Comparison of ENCODE assay signal across 8 mouse cellular contexts in the genomic region with DNA sequence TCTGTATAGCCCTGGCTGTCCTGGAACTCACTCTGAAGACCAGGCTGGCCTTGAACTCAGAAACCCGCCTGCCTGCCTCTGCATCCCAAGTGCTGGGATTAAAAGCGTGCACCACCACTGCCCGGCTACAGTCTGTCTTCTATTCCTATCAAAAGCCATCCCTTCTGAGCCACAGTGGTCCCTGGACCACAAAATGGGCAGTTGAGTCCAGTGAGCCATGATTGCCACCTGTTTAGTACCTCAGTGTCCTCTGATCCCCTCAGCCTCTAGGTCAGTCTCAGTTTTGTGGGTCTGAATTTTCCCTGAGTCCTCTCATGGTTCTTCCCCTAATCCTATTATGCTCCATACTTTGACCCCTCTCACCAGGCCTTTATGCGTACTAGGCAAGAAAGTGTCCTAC. TPM values are rescaled to one million over a fixed set of nuclear protein-coding genes. Genes with fewer than 3 reads are reported as not detected.
DNase-seq lines count a peak whose midpoint lies in the region; ATAC-seq and TF ChIP-seq lines count a peak whose summit lies in the region.

No protein-coding gene starts in this region.

- H3K36me3 ChIP-seq in heart, adult 2 months (ENCODE audit: control insufficient read depth, insufficient read depth, low read length) = peaks cover 6% of the 10 kb centered on the region
- H3K36me3 ChIP-seq in ES-E14 (ENCODE audit: control insufficient read depth, insufficient read depth, low read length, poor library complexity, severe bottlenecking) = peaks cover 19% of the 10 kb centered on the region
- peaks cover 27% of the 10 kb centered on the region for H3K36me3 ChIP-seq in hindbrain, embryonic 10.5 days
- peaks cover 23% of the 10 kb centered on the region for H3K36me3 ChIP-seq in liver, postnatal 0 days (replicated peaks; ENCODE audit: insufficient read depth, low read length)

- H3K27ac ChIP-seq in heart, adult 2 months = peak overlapping the region; percentile 97; the same call in 1 of the 2 replicates
- H3K27ac ChIP-seq in ES-E14 (ENCODE audit: insufficient read depth, low read depth, low read length, poor library complexity, severe bottlenecking) = no peak overlapping the region
- H3K27ac ChIP-seq in hindbrain, embryonic 10.5 days = peak overlapping the region; percentile 99
- no peak overlapping the region for H3K27ac ChIP-seq in liver, postnatal 0 days (ENCODE audit: low read depth)

- H3K4me1 ChIP-seq in heart, adult 2 months (ENCODE audit: control insufficient read depth, insufficient read depth, low read length) = peaks cover 9% of the 10 kb centered on the region
- peaks cover 0 to 6% of the 10 kb centered on the region in 2 experiments; a peak in 2 of 4 replicates for H3K4me1 ChIP-seq in ES-E14 (ENCODE audit: control insufficient read depth in 2 of 2, insufficient read depth in 2 of 2, low read length in 2 of 2, poor library complexity in 1 of 2)
- peaks cover 27% of the 10 kb centered on the region for H3K4me1 ChIP-seq in hindbrain, embryonic 10.5 days (replicated peaks)
- peaks cover 22% of the 10 kb centered on the region for H3K4me1 ChIP-seq in liver, postnatal 0 days (ENCODE audit: insufficient read depth)

- no peaks in the 10 kb centered on the region for H3K27me3 ChIP-seq in heart, adult 2 months (ENCODE audit: control insufficient read depth, insufficient read depth, low read length)
- H3K27me3 ChIP-seq in hindbrain, embryonic 10.5 days (ENCODE audit: insufficient read depth, poor library complexity, severe bottlenecking) = no peaks in the 10 kb centered on the region
- H3K27me3 ChIP-seq in liver, postnatal 0 days (ENCODE audit: insufficient read depth, low read length) = no peaks in the 10 kb centered on the region

- TF ChIP-seq EP300 in heart, adult 2 months (IDR thresholded peaks at IDR 0.05; ENCODE audit: insufficient read depth, low read depth, low read length) = no peak
- no peak for TF ChIP-seq EP300 in liver, postnatal 0 days (IDR thresholded peaks at IDR 0.05; ENCODE audit: low read depth)

- intact Hi-C loops in heart, adult 2 months (cut with DNase I) = loop anchor here (5.0 kb wide), 1 partner anchor 135 kb away; no protein-coding TSS in a partner anchor
- intact Hi-C loops in heart, postnatal 10 days (cut with DNase I) = loop anchor here (2.0 kb wide), 1 partner anchor 135 kb away; no protein-coding TSS in a partner anchor

- TF ChIP-seq CTCF in heart, adult 2 months (IDR thresholded peaks at IDR 0.05) = no peak
- TF ChIP-seq CTCF in liver, postnatal 0 days (IDR thresholded peaks at IDR 0.05; ENCODE audit: low read depth) = no peak

- ATAC-seq in liver, postnatal 0 days = no peak

- no peak overlapping the region for H3K9ac ChIP-seq in heart, adult 2 months (ENCODE audit: low read depth, low read length)
- peak overlapping the region; percentile 48; the same call in 1 of the 2 replicates for H3K9ac ChIP-seq in ES-E14 (ENCODE audit: insufficient read depth, low read depth, low read length, poor library complexity, severe bottlenecking)
- no peak overlapping the region for H3K9ac ChIP-seq in liver, postnatal 0 days (replicated peaks)

- H3K4me2 ChIP-seq in liver, postnatal 0 days (ENCODE audit: low read depth, low read length) = 0 out of 2 replicates have a peak overlapping the region, but pooled peaks have one; percentile 78

- no peaks in the 10 kb centered on the region for H3K9me3 ChIP-seq in ES-E14 (ENCODE audit: control insufficient read depth, insufficient read depth, low read depth, low read length)
- no peaks in the 10 kb centered on the region for H3K9me3 ChIP-seq in hindbrain, embryonic 10.5 days
- no peaks in the 10 kb centered on the region for H3K9me3 ChIP-seq in liver, postnatal 0 days (ENCODE audit: low read length)

- no peak for TF ChIP-seq POLR2A in heart, adult 2 months (IDR thresholded peaks at IDR 0.05; ENCODE audit: insufficient read depth, low read depth, low read length)

- WGBS in heart, adult 2 months = 85% methylated on average over 4 of the region's 4 CpGs
- 81% methylated on average over 4 of the region's 4 CpGs for WGBS in hindbrain, embryonic 10.5 days
- 88% methylated on average over 4 of the region's 4 CpGs for WGBS in liver, postnatal 0 days (ENCODE audit: insufficient replicate concordance)

- DNase-seq in heart, adult 2 months = no peak
- no peak for DNase-seq in heart, postnatal 10 days
- DNase-seq in ES-E14 (ENCODE audit: low read depth, low spot score) = no peak
- DNase-seq in hindbrain, embryonic 10.5 days (ENCODE audit: low spot score) = no peak
- DNase-seq in liver, postnatal 0 days = no peak
- DNase-seq in thymus, postnatal 36 days = no peak
- DNase-seq in cerebellum, adult 8-10 months = no peak
- no peak for DNase-seq in layer of hippocampus, postnatal 36 days

- peaks cover 8% of the 10 kb centered on the region for H3K79me2 ChIP-seq in heart, adult 2 months (replicated peaks; ENCODE audit: control insufficient read depth, insufficient read depth, low read length)

- in situ Hi-C loops in ES-E14 (cut with MboI; ENCODE audit: low sequenced_read_pairs in 2 of 2, unreplicated experiment in 2 of 2) = no loop called here

- no peak overlapping the region for H3K4me3 ChIP-seq in heart, adult 2 months
- peak overlapping the region in 1 of 2 experiments; percentile 69; a peak in 1 of 4 replicates for H3K4me3 ChIP-seq in ES-E14 (ENCODE audit: insufficient read depth in 1 of 2, low read depth in 1 of 2, low read length in 2 of 2, poor library complexity in 1 of 2, severe bottlenecking in 1 of 2)
- peak overlapping the region; percentile 73 for H3K4me3 ChIP-seq in hindbrain, embryonic 10.5 days
- peak overlapping the region; percentile 98; the same call in 1 of the 2 replicates for H3K4me3 ChIP-seq in liver, postnatal 0 days (ENCODE audit: low read depth, low read length)

TF ChIP-seq in ES-E14, 5 proteins besides CTCF, POLR2A, EP300 and RAD21:
- no peak for TF ChIP-seq HCFC1 (IDR thresholded peaks at IDR 0.05; ENCODE audit: borderline replicate concordance, insufficient read depth, low read length)
- no peak for TF ChIP-seq ZC3H11A (IDR thresholded peaks at IDR 0.05; ENCODE audit: borderline replicate concordance, low read depth, low read length)
- TF ChIP-seq CHD2 (IDR thresholded peaks at IDR 0.05; ENCODE audit: low read depth, low read length) = no peak
- TF ChIP-seq ZNF384 (IDR thresholded peaks at IDR 0.05; ENCODE audit: low read depth, low read length) = no peak
- TF ChIP-seq MAFK (IDR thresholded peaks at IDR 0.05; ENCODE audit: insufficient read depth, low read depth, low read length) = no peak

RNA-seq across cellular contexts. Expression of gene Phrf1, which starts 0.8 kb away (rescaled TPM):
- total RNA-seq in heart, adult 2 months (2021) = 10 to 100 TPM; 26.8 to 32.1 TPM
- polyA plus RNA-seq in heart, adult 2 months (2012; rRNA removed) = 8.9 and 10.2 TPM in 2 replicates
- 10 to 100 TPM; 46.1 to 47.4 TPM for total RNA-seq in heart, postnatal 10 days (2021)
- total RNA-seq in ES-E14 (2012; rRNA removed) = 101 and 107 TPM in 2 replicates
- 106 and 108 TPM in 2 replicates for polyA plus RNA-seq in hindbrain, embryonic 10.5 days (2016; fragmentation: Nextera tagmentation; extraction: Ambion mirVana)
- 10.8 and 14.3 TPM in 2 replicates for polyA plus RNA-seq in liver, postnatal 0 days (2015; fragmentation: Nextera tagmentation; extraction: Ambion mirVana)
- 10 to 100 TPM; 79.9 to 86.9 TPM for total RNA-seq in layer of hippocampus, postnatal 36 days (2021)

RNA-seq across cellular contexts. Expression of gene Rassf7, which starts 12.1 kb away (rescaled TPM):
- total RNA-seq in heart, adult 2 months (2021) = under 1 TPM; 0.25 to 0.42 TPM
- 2.2 and 3.3 TPM in 2 replicates for polyA plus RNA-seq in heart, adult 2 months (2012; rRNA removed)
- 1 to 10 TPM; 1.9 to 4.9 TPM for total RNA-seq in heart, postnatal 10 days (2021)
- 32.2 and 44.3 TPM in 2 replicates for total RNA-seq in ES-E14 (2012; rRNA removed)
- 58.5 and 59.0 TPM in 2 replicates for polyA plus RNA-seq in hindbrain, embryonic 10.5 days (2016; fragmentation: Nextera tagmentation; extraction: Ambion mirVana)
- polyA plus RNA-seq in liver, postnatal 0 days (2015; fragmentation: Nextera tagmentation; extraction: Ambion mirVana) = 24.9 and 27.3 TPM in 2 replicates
- under 1 TPM; 0.73 to 0.82 TPM for total RNA-seq in layer of hippocampus, postnatal 36 days (2021)

RNA-seq across cellular contexts. Expression of gene Lmntd2, which starts 13.9 kb away (rescaled TPM):
- total RNA-seq in heart, adult 2 months (2021) = not detected
- polyA plus RNA-seq in heart, adult 2 months (2012; rRNA removed) = 0.18 and 0.20 TPM in 2 replicates
- total RNA-seq in heart, postnatal 10 days (2021) = not detected
- total RNA-seq in ES-E14 (2012; rRNA removed) = 4.0 and 6.4 TPM in 2 replicates
- polyA plus RNA-seq in hindbrain, embryonic 10.5 days (2016; fragmentation: Nextera tagmentation; extraction: Ambion mirVana) = 3.9 and 4.0 TPM in 2 replicates
- polyA plus RNA-seq in liver, postnatal 0 days (2015; fragmentation: Nextera tagmentation; extraction: Ambion mirVana) = 0.49 TPM in 2 replicates
- total RNA-seq in layer of hippocampus, postnatal 36 days (2021) = not detected

RNA-seq across cellular contexts. Expression of gene Lrrc56, which starts 33.8 kb away (rescaled TPM):
- 1 to 10 TPM; 2.3 to 3.1 TPM for total RNA-seq in heart, adult 2 months (2021)
- 4.6 and 4.9 TPM in 2 replicates for polyA plus RNA-seq in heart, adult 2 months (2012; rRNA removed)
- 1 to 10 TPM; 3.3 to 4.0 TPM for total RNA-seq in heart, postnatal 10 days (2021)
- 3.3 and 3.9 TPM in 2 replicates for total RNA-seq in ES-E14 (2012; rRNA removed)
- 14.9 and 17.3 TPM in 2 replicates for polyA plus RNA-seq in hindbrain, embryonic 10.5 days (2016; fragmentation: Nextera tagmentation; extraction: Ambion mirVana)
- 2.0 and 2.2 TPM in 2 replicates for polyA plus RNA-seq in liver, postnatal 0 days (2015; fragmentation: Nextera tagmentation; extraction: Ambion mirVana)
- 1 to 10 TPM; 4.5 to 5.9 TPM for total RNA-seq in layer of hippocampus, postnatal 36 days (2021)

RNA-seq across cellular contexts. Expression of gene Hras, which starts 34.0 kb away (rescaled TPM):
- 100 to 1,000 TPM in 1 of 2 experiments, 10 to 100 TPM in 1; 90.8 to 105 TPM for total RNA-seq in heart, adult 2 months (2021)
- polyA plus RNA-seq in heart, adult 2 months (2012; rRNA removed) = 63.7 and 79.9 TPM in 2 replicates
- 100 to 1,000 TPM; 102 to 114 TPM for total RNA-seq in heart, postnatal 10 days (2021)
- 130 and 133 TPM in 2 replicates for total RNA-seq in ES-E14 (2012; rRNA removed)
- 96.8 and 115 TPM in 2 replicates for polyA plus RNA-seq in hindbrain, embryonic 10.5 days (2016; fragmentation: Nextera tagmentation; extraction: Ambion mirVana)
- 44.0 and 46.2 TPM in 2 replicates for polyA plus RNA-seq in liver, postnatal 0 days (2015; fragmentation: Nextera tagmentation; extraction: Ambion mirVana)
- total RNA-seq in layer of hippocampus, postnatal 36 days (2021) = 100 to 1,000 TPM; 209 to 213 TPM

Comparison
In these comparisons a context has a peak if more than half of its experiments do, and no peak if none do; other contexts are left out.
1. H3K27ac ChIP-seq: peak in heart, adult 2 months (single experiment) and hindbrain, embryonic 10.5 days (single experiment); none in ES-E14 (single experiment) and liver, postnatal 0 days (single experiment).